Mouse (Mus musculus): ENCODE measurements around the gene Mta1. TPM values are rescaled to one million over a fixed set of nuclear protein-coding genes. Genes with fewer than 3 reads are reported as not detected.

Mta1 gene
- polyA plus RNA-seq, 1 experiment from 2014 or later = 12.2 TPM

DNA sequence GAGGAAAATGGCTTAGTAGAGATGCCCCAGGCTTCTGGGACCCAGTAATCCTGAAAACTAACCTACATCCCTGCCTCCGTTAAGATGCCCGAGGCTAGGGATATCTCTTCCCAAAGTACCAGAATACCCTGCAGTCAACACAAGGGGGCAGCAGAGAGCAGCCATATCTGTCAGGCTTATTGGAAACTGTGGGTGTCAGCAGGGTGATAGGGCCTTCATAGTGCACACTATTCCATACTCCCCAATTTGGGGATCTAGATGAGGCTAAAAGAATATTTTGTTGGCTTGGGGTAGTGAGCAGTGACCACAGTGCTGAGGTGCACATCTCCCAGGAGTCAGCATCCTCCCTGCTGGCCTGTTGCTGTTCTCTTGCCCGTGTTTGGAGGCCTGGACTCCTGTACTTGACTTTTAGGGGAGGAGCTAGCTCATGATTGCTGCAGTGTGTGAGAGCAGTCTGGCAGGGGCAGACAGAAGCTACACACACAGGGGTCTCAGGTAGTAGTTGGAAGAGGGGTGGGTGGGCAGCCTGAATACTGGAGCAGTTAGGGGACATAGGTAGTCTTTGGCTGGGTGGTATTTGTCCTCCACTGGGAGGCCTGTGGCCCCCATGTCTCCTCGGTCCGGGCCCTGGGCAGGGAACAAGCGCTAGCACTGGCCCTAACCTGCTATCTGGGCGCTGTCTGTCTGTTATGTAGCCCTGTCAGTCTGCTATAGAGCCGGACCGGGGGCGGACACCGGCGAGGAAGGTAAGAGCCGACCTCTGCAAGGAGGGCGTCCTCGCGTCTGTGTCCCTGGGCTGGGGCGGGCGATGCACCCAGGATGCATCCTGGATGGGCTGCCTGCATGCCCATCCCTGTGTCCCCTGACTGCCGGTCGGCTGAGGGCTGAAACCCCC is 21.7 kb downstream of the Mta1 start:
- H3K27me3 ChIP-seq (ENCODE audit: control insufficient read depth, insufficient read depth, low read depth, low read length) = no peaks in the 10 kb centered on the region
- H3K9me3 ChIP-seq (ENCODE audit: control insufficient read depth, low read length) = no peaks in the 10 kb centered on the region
- no peak overlapping the region for H3K9ac ChIP-seq (ENCODE audit: low read length)
- WGBS = 82% methylated on average over 20 of the region's 20 CpGs
- H3K4me3 ChIP-seq (ENCODE audit: low read length) = no peak overlapping the region
- ATAC-seq (ENCODE audit: low read depth) = peak; percentile 77
- no peaks in the 10 kb centered on the region for H3K4me1 ChIP-seq (replicated peaks; ENCODE audit: control insufficient read depth, insufficient read depth, low read length)
- peaks cover 67% of the 10 kb centered on the region for H3K36me3 ChIP-seq (ENCODE audit: control insufficient read depth, insufficient read depth, low read length)
- H3K4me2 ChIP-seq (ENCODE audit: low read depth, low read length) = no peak overlapping the region
- no peak overlapping the region for H3K27ac ChIP-seq (ENCODE audit: low read length)

- no peak for ATAC-seq (ENCODE audit: low read depth)
- H3K4me1 ChIP-seq (replicated peaks; ENCODE audit: control insufficient read depth, insufficient read depth, low read length) = no peaks in the 10 kb centered on the region
- 74% methylated on average over 6 of the region's 6 CpGs for WGBS
- H3K27ac ChIP-seq (ENCODE audit: low read length) = no peak overlapping the region
- no peak overlapping the region for H3K9ac ChIP-seq (ENCODE audit: low read length)
- no peak overlapping the region for H3K4me2 ChIP-seq (ENCODE audit: low read depth, low read length)
- peaks cover 83% of the 10 kb centered on the region for H3K36me3 ChIP-seq (ENCODE audit: control insufficient read depth, insufficient read depth, low read length)
- no peaks in the 10 kb centered on the region for H3K9me3 ChIP-seq (ENCODE audit: control insufficient read depth, low read length)
- H3K27me3 ChIP-seq (ENCODE audit: control insufficient read depth, insufficient read depth, low read depth, low read length) = no peaks in the 10 kb centered on the region
- H3K4me3 ChIP-seq (ENCODE audit: low read length) = no peak overlapping the region
These were observed 26.6 kb downstream of the Mta1 start for GRCm38 (mm10) chr12:113124726-113125125.

DNA sequence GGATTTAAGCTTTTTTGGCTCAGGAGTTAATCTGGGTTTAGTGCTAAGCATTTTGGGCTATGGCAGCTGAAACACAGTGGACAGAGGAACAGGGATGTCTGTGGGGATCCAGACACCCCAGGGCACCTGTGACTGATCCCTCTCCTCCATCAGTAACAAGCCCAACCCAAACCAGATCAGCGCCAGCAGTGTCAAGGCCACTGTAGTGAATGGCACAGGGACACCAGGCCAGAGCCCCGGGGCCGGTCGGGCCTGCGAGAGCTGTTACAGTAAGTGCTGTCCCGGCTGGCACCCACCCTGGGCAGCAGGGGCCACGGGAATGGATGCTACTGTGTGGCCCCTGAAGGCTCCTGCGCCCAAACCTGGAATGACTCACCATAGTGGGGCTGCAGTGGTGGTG is 32.7 kb downstream of the Mta1 start:
- Histone ChIP-seq H3K4me1 (replicated peaks; ENCODE audit: control insufficient read depth, insufficient read depth, low read length) (peaks cover 17% of the 10 kb centered on the region), H3K4me2 (ENCODE audit: low read depth, low read length) (no peak overlapping the region), H3K4me3 (ENCODE audit: low read length) (no peak overlapping the region), H3K9me3 (ENCODE audit: control insufficient read depth, low read length) (no peaks in the 10 kb centered on the region), H3K9ac (ENCODE audit: low read length) (no peak overlapping the region), H3K36me3 (ENCODE audit: control insufficient read depth, insufficient read depth, low read length) (peaks cover 93% of the 10 kb centered on the region), H3K27ac (ENCODE audit: low read length) (no peak overlapping the region), H3K27me3 (ENCODE audit: control insufficient read depth, insufficient read depth, low read depth, low read length) (no peaks in the 10 kb centered on the region)
- WGBS = over 99% methylated on average over 8 of the region's 8 CpGs
- ATAC-seq (ENCODE audit: low read depth) = no peak

DNA sequence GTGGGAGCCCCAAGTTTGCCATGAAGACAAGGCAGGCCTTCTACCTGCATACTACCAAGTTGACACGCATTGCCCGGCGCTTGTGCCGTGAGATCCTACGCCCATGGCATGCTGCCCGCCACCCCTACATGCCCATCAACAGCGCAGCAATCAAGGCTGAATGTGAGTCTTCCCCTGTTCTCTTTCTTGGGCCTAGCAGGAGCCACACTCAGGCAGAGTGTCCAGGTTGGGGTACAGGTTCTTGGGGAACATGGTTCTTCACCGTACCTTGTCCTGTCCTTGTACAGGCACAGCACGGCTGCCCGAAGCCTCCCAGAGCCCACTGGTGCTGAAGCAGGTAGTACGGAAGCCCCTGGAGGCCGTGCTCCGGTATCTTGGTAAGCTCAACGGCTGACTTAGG is 33.5 kb downstream of the Mta1 start:
- 96% methylated on average over 14 of the region's 14 CpGs for WGBS
- Histone ChIP-seq H3K4me3 (ENCODE audit: low read length) (no peak overlapping the region), H3K4me1 (replicated peaks; ENCODE audit: control insufficient read depth, insufficient read depth, low read length) (peaks cover 17% of the 10 kb centered on the region), H3K9ac (ENCODE audit: low read length) (no peak overlapping the region), H3K27me3 (ENCODE audit: control insufficient read depth, insufficient read depth, low read depth, low read length) (no peaks in the 10 kb centered on the region), H3K27ac (ENCODE audit: low read length) (peak overlapping the region; percentile 90), H3K36me3 (ENCODE audit: control insufficient read depth, insufficient read depth, low read length) (peaks cover 93% of the 10 kb centered on the region), H3K9me3 (ENCODE audit: control insufficient read depth, low read length) (no peaks in the 10 kb centered on the region), H3K4me2 (ENCODE audit: low read depth, low read length) (no peak overlapping the region)
- ATAC-seq (ENCODE audit: low read depth) = no peak

DNA sequence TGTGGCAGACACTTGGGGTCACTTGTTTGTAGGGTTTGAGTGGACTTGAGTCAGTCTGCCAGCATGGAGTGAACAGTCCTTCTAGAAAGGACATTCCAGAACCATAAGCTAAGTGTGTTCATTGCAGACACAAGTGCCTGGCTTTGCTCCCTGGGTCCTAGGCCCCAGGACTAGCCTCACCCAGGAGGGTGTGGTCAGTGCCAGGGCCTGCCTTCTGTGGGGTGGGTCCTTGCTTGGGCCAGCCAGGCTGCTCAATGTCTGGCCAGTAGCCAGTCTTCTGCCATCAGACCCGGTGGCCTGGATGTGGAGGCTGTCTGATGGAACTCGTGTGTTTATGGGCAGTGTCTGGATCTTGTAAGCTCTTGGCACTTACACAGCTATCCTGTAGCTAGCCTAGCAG is 34.5 kb downstream of the Mta1 start:
- WGBS = 20% methylated on average over 2 of the region's 2 CpGs
- Histone ChIP-seq H3K27me3 (ENCODE audit: control insufficient read depth, insufficient read depth, low read depth, low read length) (no peaks in the 10 kb centered on the region), H3K9ac (ENCODE audit: low read length) (no peak overlapping the region), H3K4me2 (ENCODE audit: low read depth, low read length) (no peak overlapping the region), H3K4me3 (ENCODE audit: low read length) (no peak overlapping the region), H3K36me3 (ENCODE audit: control insufficient read depth, insufficient read depth, low read length) (peaks cover 92% of the 10 kb centered on the region), H3K4me1 (replicated peaks; ENCODE audit: control insufficient read depth, insufficient read depth, low read length) (peaks cover 17% of the 10 kb centered on the region), H3K27ac (ENCODE audit: low read length) (peak overlapping the region; percentile 90), H3K9me3 (ENCODE audit: control insufficient read depth, low read length) (no peaks in the 10 kb centered on the region)
- peak; percentile 92 for ATAC-seq (ENCODE audit: low read depth)

- 0 out of 2 replicates have a peak, but pooled peaks have one; percentile 2 for ATAC-seq (ENCODE audit: low read depth)
- H3K36me3 ChIP-seq (ENCODE audit: control insufficient read depth, insufficient read depth, low read length) = peaks cover 85% of the 10 kb centered on the region
- WGBS = 83% methylated on average over 9 of the region's 9 CpGs
- peaks cover 17% of the 10 kb centered on the region for H3K4me1 ChIP-seq (replicated peaks; ENCODE audit: control insufficient read depth, insufficient read depth, low read length)
- no peak overlapping the region for H3K4me2 ChIP-seq (ENCODE audit: low read depth, low read length)
- H3K27me3 ChIP-seq (ENCODE audit: control insufficient read depth, insufficient read depth, low read depth, low read length) = no peaks in the 10 kb centered on the region
- no peak overlapping the region for H3K9ac ChIP-seq (ENCODE audit: low read length)
- peak overlapping the region; percentile 90 for H3K27ac ChIP-seq (ENCODE audit: low read length)
- no peaks in the 10 kb centered on the region for H3K9me3 ChIP-seq (ENCODE audit: control insufficient read depth, low read length)
- no peak overlapping the region for H3K4me3 ChIP-seq (ENCODE audit: low read length)
These were observed 35.2 kb downstream of the Mta1 start for GRCm38 (mm10) chr12:113133260-113133659.

DNA sequence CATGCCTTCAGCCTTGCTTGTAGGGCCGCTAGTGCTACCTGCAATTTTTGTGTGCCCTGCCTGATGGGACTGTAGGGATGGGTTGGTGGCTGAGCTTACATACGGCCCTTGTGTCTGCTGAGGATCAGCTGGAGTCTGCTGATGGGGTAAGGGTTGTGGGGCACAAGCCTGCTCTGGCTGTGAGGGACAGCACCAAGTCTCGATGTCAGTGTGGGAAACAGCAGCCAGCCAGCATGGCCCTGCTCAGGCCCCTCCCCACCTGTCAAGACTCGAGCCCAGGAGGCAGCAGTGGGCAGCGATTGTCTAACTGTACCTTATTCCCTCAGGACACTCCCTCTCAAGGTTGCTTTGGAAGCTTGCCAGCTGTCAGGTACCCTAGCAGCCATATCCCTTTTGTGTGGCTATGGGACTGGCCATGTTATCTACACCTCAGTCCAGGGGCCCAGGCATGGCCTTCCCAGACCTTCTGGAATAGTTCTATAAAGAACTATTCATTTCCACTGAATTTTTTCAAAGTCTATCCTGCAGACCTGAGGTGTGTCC is 35.9 kb downstream of the Mta1 start:
- H3K4me3 ChIP-seq (ENCODE audit: low read length) = no peak overlapping the region
- no peaks in the 10 kb centered on the region for H3K27me3 ChIP-seq (ENCODE audit: control insufficient read depth, insufficient read depth, low read depth, low read length)
- no peak for ATAC-seq (ENCODE audit: low read depth)
- peaks cover 17% of the 10 kb centered on the region for H3K4me1 ChIP-seq (replicated peaks; ENCODE audit: control insufficient read depth, insufficient read depth, low read length)
- WGBS = 59% methylated on average over 5 of the region's 5 CpGs
- H3K9ac ChIP-seq (ENCODE audit: low read length) = no peak overlapping the region
- H3K27ac ChIP-seq (ENCODE audit: low read length) = no peak overlapping the region
- no peaks in the 10 kb centered on the region for H3K9me3 ChIP-seq (ENCODE audit: control insufficient read depth, low read length)
- no peak overlapping the region for H3K4me2 ChIP-seq (ENCODE audit: low read depth, low read length)
- peaks cover 79% of the 10 kb centered on the region for H3K36me3 ChIP-seq (ENCODE audit: control insufficient read depth, insufficient read depth, low read length)

DNA sequence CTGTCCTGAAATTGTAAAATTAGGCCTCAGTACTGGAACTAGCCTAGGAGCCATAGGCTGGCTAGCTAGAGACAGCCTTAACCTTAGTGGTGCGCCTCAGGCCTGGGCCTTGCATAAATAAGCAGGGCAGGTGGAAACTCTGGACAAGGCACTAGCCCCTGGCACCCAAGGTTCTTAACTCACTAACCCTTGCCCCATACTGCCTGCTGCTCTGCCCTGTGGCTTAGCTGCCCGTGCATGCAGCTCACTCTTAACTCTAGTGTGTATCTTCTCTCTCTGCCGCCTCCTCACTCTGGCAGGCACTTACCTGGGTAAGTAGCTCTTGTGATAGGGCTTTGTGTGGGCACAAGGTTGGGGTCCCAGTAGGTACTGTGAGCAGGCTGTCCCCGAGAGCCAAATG is 36.4 kb downstream of the Mta1 start:
- WGBS = 80% methylated on average over 4 of the region's 4 CpGs
- Histone ChIP-seq H3K36me3 (ENCODE audit: control insufficient read depth, insufficient read depth, low read length) (peaks cover 74% of the 10 kb centered on the region), H3K9me3 (ENCODE audit: control insufficient read depth, low read length) (no peaks in the 10 kb centered on the region), H3K4me1 (replicated peaks; ENCODE audit: control insufficient read depth, insufficient read depth, low read length) (peaks cover 22% of the 10 kb centered on the region), H3K4me2 (ENCODE audit: low read depth, low read length) (no peak overlapping the region), H3K27ac (ENCODE audit: low read length) (peak overlapping the region; percentile 22; the same call in 1 of the 2 replicates), H3K9ac (ENCODE audit: low read length) (no peak overlapping the region), H3K27me3 (ENCODE audit: control insufficient read depth, insufficient read depth, low read depth, low read length) (no peaks in the 10 kb centered on the region), H3K4me3 (ENCODE audit: low read length) (no peak overlapping the region)
- ATAC-seq (ENCODE audit: low read depth) = no peak

- WGBS = 88% methylated on average over 7 of the region's 7 CpGs
- no peak overlapping the region for H3K4me2 ChIP-seq (ENCODE audit: low read depth, low read length)
- no peak overlapping the region for H3K4me3 ChIP-seq (ENCODE audit: low read length)
- no peak overlapping the region for H3K27ac ChIP-seq (ENCODE audit: low read length)
- no peaks in the 10 kb centered on the region for H3K27me3 ChIP-seq (ENCODE audit: control insufficient read depth, insufficient read depth, low read depth, low read length)
- H3K4me1 ChIP-seq (replicated peaks; ENCODE audit: control insufficient read depth, insufficient read depth, low read length) = peaks cover 30% of the 10 kb centered on the region
- H3K9ac ChIP-seq (ENCODE audit: low read length) = no peak overlapping the region
- no peak for ATAC-seq (ENCODE audit: low read depth)
- H3K36me3 ChIP-seq (ENCODE audit: control insufficient read depth, insufficient read depth, low read length) = peaks cover 65% of the 10 kb centered on the region
- no peaks in the 10 kb centered on the region for H3K9me3 ChIP-seq (ENCODE audit: control insufficient read depth, low read length)
These were observed 37.3 kb downstream of the Mta1 start for GRCm38 (mm10) chr12:113135401-113135800.
